Mouse (Mus musculus) G1E (cell line): Measurements from ENCODE around the gene Rbp2. TPM values are rescaled to one million over a fixed set of nuclear protein-coding genes. Genes with fewer than 3 reads are reported as not detected.
A peak's percentile ranks its signal among the peaks of the same experiment; 100 is the strongest.

Experiments
- ATAC-seq: 2 replicates; pipeline ENCODE4 v1.8.0; 2016; ENCODE audit warnings: mild to moderate bottlenecking; ENCODE audit not compliant: insufficient number of reproducible peaks, poor library complexity, low FRiP score, severe bottlenecking; ENCODE audit errors: extremely low read depth
- DNase-seq: peaks from one replicate; pipeline ENCODE4 v3.0.0; 2012; ENCODE audit warnings: low spot score
- H3K27me3 ChIP-seq: 2 replicates; pipeline ENCODE4 v1.6.1; 2012; ENCODE audit warnings: mild to moderate bottlenecking, low read length, inconsistent platforms; ENCODE audit not compliant: insufficient read depth
- H3K36me3 ChIP-seq: replicated peaks from 2 replicates; pipeline ENCODE3; 2012; ENCODE audit warnings: mild to moderate bottlenecking, inconsistent platforms
- H3K4me1 ChIP-seq: 2 replicates; pipeline ENCODE4 v1.6.1; 2012; ENCODE audit warnings: low read depth, low read length, inconsistent platforms, mixed read lengths; ENCODE audit not compliant: insufficient read depth
- H3K4me3 ChIP-seq: 2 replicates; pipeline ENCODE4 v1.5.1; 2012; ENCODE audit warnings: low read depth, mild to moderate bottlenecking, inconsistent platforms, low read length, moderate library complexity, mixed read lengths
- H3K9me3 ChIP-seq: replicated peaks from 2 replicates; pipeline ENCODE4 v1.6.1; 2012; ENCODE audit warnings: inconsistent platforms
- CTCF ChIP-seq: IDR thresholded peaks from 2 replicates; pipeline ENCODE4 v1.5.1; 2012; ENCODE audit warnings: low read depth, low read length, inconsistent platforms, mixed read lengths
- GATA1 ChIP-seq: IDR thresholded peaks from 2 replicates; pipeline ENCODE4 v1.6.1; 2012; ENCODE audit warnings: borderline replicate concordance, low read length, inconsistent platforms, mixed read lengths
- GATA2 ChIP-seq: IDR thresholded peaks from 2 replicates; pipeline ENCODE4 v1.6.1; 2012; ENCODE audit warnings: low read depth, low read length, inconsistent platforms, borderline replicate concordance
- POLR2AphosphoS5 ChIP-seq: IDR thresholded peaks from 2 replicates; pipeline ENCODE4 v1.6.1; 2012; ENCODE audit warnings: low read depth, low read length, inconsistent platforms; ENCODE audit not compliant: insufficient replicate concordance
- TAL1 ChIP-seq: conservative IDR thresholded peaks from 2 replicates; pipeline ENCODE4 v1.6.1; 2012; ENCODE audit warnings: low read depth, low read length, inconsistent platforms, mixed read lengths
- polyA plus RNA-seq: library from polyadenylated mRNA; stranded (reverse); fragments of >175 nt; gene quantifications from 2 replicates; pipeline ENCODE4 v1.2.3, GENCODE M21; 2012
- total RNA-seq, 2 experiments: library from RNA; stranded (forward) in 1 of 2; stranded (reverse) in 1 of 2; fragments of 200-1000 nt in 1 of 2; fragments of >200 nt in 1 of 2; fragmentation: Nextera tagmentation in 1 of 2; gene quantifications; 2 replicates each; pipeline ENCODE4 v1.2.3; 2014 to 2017

Gene Rbp2
- total and polyA plus RNA-seq, 3 experiments, result 0.39 TPM; not detected in 2

- no peaks in the 10 kb centered on the region for H3K9me3 ChIP-seq
- no peaks in the 10 kb centered on the region for H3K36me3 ChIP-seq
- H3K4me1 ChIP-seq, result peaks cover 3% of the 10 kb centered on the region
- DNase-seq, result no peak
- no peak overlapping the region for H3K4me3 ChIP-seq
- 0 out of 2 replicates have a peak, but pooled peaks cover 7% of the 10 kb centered on the region for H3K27me3 ChIP-seq
- ATAC-seq, result no peak
- TF ChIP-seq TAL1, result no peak
- TF ChIP-seq GATA1, result no peak
- TF ChIP-seq GATA2, result no peak
- TF ChIP-seq POLR2AphosphoS5, result no peak
- TF ChIP-seq CTCF, result no peak
Observed at GRCm38 (mm10) chr9:98466709-98467108, 19.2 kb upstream of the Rbp2 start.

GRCm38 (mm10) chr9:98480172-98480749 lies 5.7 kb upstream of the Rbp2 start:
- no peaks in the 10 kb centered on the region for H3K36me3 ChIP-seq
- no peak for ATAC-seq
- no peaks in the 10 kb centered on the region for H3K9me3 ChIP-seq
- H3K4me1 ChIP-seq, result peaks cover 7% of the 10 kb centered on the region; the same call in 1 of the 2 replicates
- TF ChIP-seq GATA1, result no peak
- TF ChIP-seq GATA2, result no peak
- no peak overlapping the region for H3K4me3 ChIP-seq
- no peaks in the 10 kb centered on the region for H3K27me3 ChIP-seq
- DNase-seq, result no peak

GRCm38 (mm10) chr9:98482256-98482655 lies 3.7 kb upstream of the Rbp2 start:
- Histone ChIP-seq H3K4me1 (peaks cover 22% of the 10 kb centered on the region), H3K36me3 (no peaks in the 10 kb centered on the region), H3K4me3 (no peak overlapping the region), H3K27me3 (no peaks in the 10 kb centered on the region), H3K9me3 (no peaks in the 10 kb centered on the region)
- DNase-seq (no peak), ATAC-seq (no peak)
- TF ChIP-seq CTCF, result no peak
- TF ChIP-seq POLR2AphosphoS5, result no peak
- TF ChIP-seq GATA2, result no peak
- TF ChIP-seq TAL1, result no peak
- no peak for TF ChIP-seq GATA1

GRCm38 (mm10) chr9:98485020-98485419 lies 895 bp upstream of the Rbp2 start:
- ATAC-seq, result no peak
- TF ChIP-seq TAL1, result no peak
- no peak for TF ChIP-seq GATA2
- no peak for TF ChIP-seq CTCF
- TF ChIP-seq GATA1, result no peak
- no peak for TF ChIP-seq POLR2AphosphoS5

GRCm38 (mm10) chr9:98487273-98487672 lies 1.4 kb downstream of the Rbp2 start:
- Histone ChIP-seq H3K4me3 (no peak overlapping the region), H3K27me3 (no peaks in the 10 kb centered on the region), H3K4me1 (peaks cover 66% of the 10 kb centered on the region), H3K9me3 (no peaks in the 10 kb centered on the region), H3K36me3 (no peaks in the 10 kb centered on the region)
- ATAC-seq (no peak), DNase-seq (no peak)
- TF ChIP-seq GATA2 (no peak), CTCF (no peak), POLR2AphosphoS5 (no peak), GATA1 (no peak), TAL1 (no peak)

More at GRCm38 (mm10) chr9:98485020-98485419, 895 bp upstream of the Rbp2 start:
- Histone ChIP-seq H3K9me3 (no peaks in the 10 kb centered on the region), H3K4me1 (peaks cover 45% of the 10 kb centered on the region), H3K36me3 (no peaks in the 10 kb centered on the region), H3K4me3 (no peak overlapping the region), H3K27me3 (no peaks in the 10 kb centered on the region)
- DNase-seq, result no peak

- peak; percentile 63 for DNase-seq
- ATAC-seq, result peak; percentile 84
- Histone ChIP-seq H3K27me3 (no peaks in the 10 kb centered on the region), H3K9me3 (no peaks in the 10 kb centered on the region), H3K4me1 (peaks cover 83% of the 10 kb centered on the region), H3K4me3 (no peak overlapping the region; the same call in 1 of the 2 replicates), H3K36me3 (no peaks in the 10 kb centered on the region)
- TF ChIP-seq GATA1 (no peak), POLR2AphosphoS5 (no peak), TAL1 (peak; percentile 84)
Observed at GRCm38 (mm10) chr9:98489532-98489931, 3.6 kb downstream of the Rbp2 start.
